Mouse (Mus musculus) thymus, adult 2 months (tissue): ENCODE data around the gene Vmp1.

Experiments
- CTCF ChIP-seq: fragments of 200-500 bp; IDR thresholded peaks from 2 replicates; pipeline ENCODE4 v1.5.1; 2012; ENCODE audit warnings: mild to moderate bottlenecking, control low read depth, low read length, moderate library complexity, borderline replicate concordance; ENCODE audit not compliant: control insufficient read depth, poor library complexity, insufficient read depth; ENCODE audit errors: extremely low read depth
- POLR2A ChIP-seq: fragments of 200-500 bp; IDR thresholded peaks from 2 replicates; pipeline ENCODE4 v1.6.1; 2012; ENCODE audit warnings: mild to moderate bottlenecking, low read length, control low read depth, moderate library complexity; ENCODE audit not compliant: control insufficient read depth, poor library complexity, insufficient read depth; ENCODE audit errors: extremely low read depth

- TF ChIP-seq POLR2A (no peak), CTCF (no peak)
These were observed 73.4 kb downstream of the Vmp1 start for GRCm38 (mm10) chr11:86610239-86610638.
